Mouse (Mus musculus) kidney, postnatal 4 days (tissue): ENCODE results near the gene Tlr9.

Experiments
- DNase-seq, 2 experiments: peaks; one replicate each; pipeline ENCODE4 v3.0.0; 2021; ENCODE audit warnings: mixed read lengths in 2 of 2

The Tlr9 gene

DNA sequence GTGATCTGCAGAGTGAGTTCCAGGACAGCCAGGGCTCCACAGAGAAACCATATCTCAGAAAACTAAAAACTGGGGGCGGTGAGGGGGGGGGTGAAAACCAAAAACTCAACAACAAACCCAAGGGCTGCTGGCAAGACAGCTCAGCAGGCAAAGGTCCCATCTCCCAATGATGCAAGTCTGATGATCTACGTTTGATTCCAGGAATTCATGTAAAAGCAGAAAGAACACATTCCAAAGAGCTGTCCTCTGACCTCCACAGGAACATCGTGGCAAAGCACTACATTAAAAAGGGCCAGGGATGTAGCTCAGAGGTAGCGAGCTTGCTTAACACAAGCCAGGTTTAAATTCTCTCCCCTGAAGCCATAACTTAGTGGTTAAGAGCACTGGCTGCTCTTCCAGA, 48.3 kb downstream of the Tlr9 start:
- no peak for DNase-seq

GRCm38 (mm10) chr9:106272288-106272687, 49.9 kb downstream of the Tlr9 start:
- no peak for DNase-seq

DNA sequence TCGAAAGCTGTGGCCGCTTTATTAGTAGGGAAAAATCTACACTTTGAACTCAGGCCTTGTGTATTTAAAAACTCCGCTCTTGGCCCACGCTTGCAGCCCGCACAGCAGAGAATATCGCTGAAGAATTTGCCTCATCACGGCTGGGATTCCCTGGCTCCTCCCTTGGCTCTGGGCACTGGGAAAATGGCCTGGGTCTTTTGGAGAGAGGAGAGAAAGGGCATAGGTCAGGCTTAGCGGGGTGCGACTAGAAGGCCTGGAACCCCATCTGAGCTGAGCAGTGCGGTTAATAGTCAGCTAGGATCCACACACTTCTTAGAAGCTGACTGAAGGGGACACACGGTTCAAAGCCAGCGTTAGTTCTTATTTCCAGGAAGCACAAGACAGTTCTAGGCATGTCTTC, 50.9 kb downstream of the Tlr9 start:
- DNase-seq: no peak

GRCm38 (mm10) chr9:106273791-106274190, 51.4 kb downstream of the Tlr9 start:
- DNase-seq: no peak

GRCm38 (mm10) chr9:106274652-106275180, 52.3 kb downstream of the Tlr9 start:
- no peak for DNase-seq

- no peak for DNase-seq
Measured at GRCm38 (mm10) chr9:106275806-106276205, 53.4 kb downstream of the Tlr9 start.
